Mouse (Mus musculus): ENCODE data around the gene Dnlz.

- no peak for TF ChIP-seq CTCF (IDR thresholded peaks at IDR 0.05; ENCODE audit: extremely low read depth, insufficient read depth, insufficient read length, insufficient replicate concordance)
- no peak for TF ChIP-seq POLR2A (IDR thresholded peaks at IDR 0.05; ENCODE audit: low read depth, low read length)
Observed at GRCm38 (mm10) chr2:26314281-26315071, 37.4 kb downstream of the Dnlz start.
